Mouse (Mus musculus): ENCODE results near the gene Ntm. TPM values are rescaled to one million over a fixed set of nuclear protein-coding genes. Genes with fewer than 3 reads are reported as not detected.

Ntm gene
- polyA plus RNA-seq, 1 experiment: not detected

- no peaks in the 10 kb centered on the region for H3K27me3 ChIP-seq (ENCODE audit: control insufficient read depth, insufficient read depth, insufficient read length)
- TF ChIP-seq MYOD1 (IDR thresholded peaks at IDR 0.05; ENCODE audit: control insufficient read depth, insufficient read length, low read depth) (no peak), FOSL1 (IDR thresholded peaks at IDR 0.05; ENCODE audit: insufficient read depth, low read length, poor library complexity, severe bottlenecking) (no peak), MYOG (IDR thresholded peaks at IDR 0.05; ENCODE audit: control insufficient read depth, extremely low read depth, insufficient read length) (no peak), CEBPB (IDR thresholded peaks at IDR 0.05; ENCODE audit: low read depth) (no peak), USF1 (IDR thresholded peaks at IDR 0.05; ENCODE audit: low read depth) (no peak), CTCF (IDR thresholded peaks at IDR 0.05; ENCODE audit: control insufficient read depth, insufficient read depth, insufficient read length) (no peak), MAX (IDR thresholded peaks at IDR 0.05) (no peak)
Observed at GRCm38 (mm10) chr9:29731672-29732071, 231.3 kb downstream of the Ntm start.

DNA sequence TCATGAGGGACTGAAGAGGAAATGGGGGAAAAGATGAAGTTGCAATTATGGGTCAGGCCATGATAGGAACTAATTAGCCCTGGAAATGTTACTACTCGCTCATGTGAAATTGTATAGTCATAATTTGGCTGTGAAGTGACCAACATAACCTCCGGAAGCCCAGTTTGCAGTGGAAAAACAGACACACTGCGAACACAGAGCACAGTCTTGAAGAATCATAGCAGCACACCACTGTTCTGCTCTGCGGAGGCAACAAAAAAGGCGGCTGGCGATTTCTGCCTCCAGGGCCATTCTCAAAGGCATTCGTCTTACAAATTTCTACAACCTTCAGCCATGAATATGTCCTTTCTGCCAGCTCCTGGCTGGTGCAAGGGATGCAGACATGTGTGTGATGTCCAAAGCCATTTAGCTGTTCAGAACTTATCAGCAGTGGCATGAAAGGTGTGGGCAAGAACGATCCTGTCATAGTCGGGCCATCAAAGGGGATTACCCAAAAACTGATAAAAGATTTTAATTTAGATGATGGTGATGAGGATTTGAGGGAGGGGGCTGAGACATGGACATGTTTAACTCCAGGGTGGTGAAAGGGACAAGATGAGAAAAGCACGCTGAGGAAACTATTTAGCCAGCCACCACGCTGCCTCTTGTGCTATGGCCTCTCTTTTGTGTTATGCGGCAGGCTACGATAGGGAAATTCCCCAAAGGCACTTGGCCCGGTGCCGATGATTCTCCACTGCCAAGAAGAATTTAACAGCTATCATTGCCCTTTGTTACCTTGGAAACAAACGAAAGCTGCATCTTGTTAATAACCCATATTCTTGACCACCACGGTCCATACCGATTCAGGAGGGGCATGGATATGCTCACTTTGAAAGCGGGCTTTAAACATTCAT lies 235.2 kb downstream of the Ntm start:
- no peaks in the 10 kb centered on the region for H3K79me3 ChIP-seq (ENCODE audit: low read depth)
- TF ChIP-seq MYOD1 (IDR thresholded peaks at IDR 0.05; ENCODE audit: control insufficient read depth, insufficient read length, low read depth) (no peak), MYOG (IDR thresholded peaks at IDR 0.05; ENCODE audit: control insufficient read depth, extremely low read depth, insufficient read length) (no peak), USF1 (IDR thresholded peaks at IDR 0.05; ENCODE audit: low read depth) (no peak), CTCF (IDR thresholded peaks at IDR 0.05; ENCODE audit: control insufficient read depth, insufficient read depth, insufficient read length) (no peak), CEBPB (IDR thresholded peaks at IDR 0.05; ENCODE audit: low read depth) (no peak), MAX (IDR thresholded peaks at IDR 0.05) (no peak), FOSL1 (IDR thresholded peaks at IDR 0.05; ENCODE audit: insufficient read depth, low read length, poor library complexity, severe bottlenecking) (no peak)
- H3K36me3 ChIP-seq (ENCODE audit: control insufficient read depth, insufficient read depth): no peaks in the 10 kb centered on the region
- H3K27me3 ChIP-seq (ENCODE audit: control insufficient read depth, insufficient read depth, insufficient read length): no peaks in the 10 kb centered on the region
- no peaks in the 10 kb centered on the region for H3K79me2 ChIP-seq (ENCODE audit: control insufficient read depth, insufficient read depth)
- H3ac ChIP-seq (ENCODE audit: control insufficient read depth, insufficient read length, low read depth): no peak overlapping the region
- no peak overlapping the region for H3K4me3 ChIP-seq (ENCODE audit: insufficient read depth, poor library complexity, severe bottlenecking)

More at GRCm38 (mm10) chr9:29731672-29732071, 231.3 kb downstream of the Ntm start:
- no peaks in the 10 kb centered on the region for H3K79me3 ChIP-seq (ENCODE audit: low read depth)
- H3K4me3 ChIP-seq (ENCODE audit: insufficient read depth, poor library complexity, severe bottlenecking): no peak overlapping the region
- H3K36me3 ChIP-seq (ENCODE audit: control insufficient read depth, insufficient read depth): no peaks in the 10 kb centered on the region
- no peaks in the 10 kb centered on the region for H3K79me2 ChIP-seq (ENCODE audit: control insufficient read depth, insufficient read depth)
- H3ac ChIP-seq (ENCODE audit: control insufficient read depth, insufficient read length, low read depth): no peak overlapping the region

DNA sequence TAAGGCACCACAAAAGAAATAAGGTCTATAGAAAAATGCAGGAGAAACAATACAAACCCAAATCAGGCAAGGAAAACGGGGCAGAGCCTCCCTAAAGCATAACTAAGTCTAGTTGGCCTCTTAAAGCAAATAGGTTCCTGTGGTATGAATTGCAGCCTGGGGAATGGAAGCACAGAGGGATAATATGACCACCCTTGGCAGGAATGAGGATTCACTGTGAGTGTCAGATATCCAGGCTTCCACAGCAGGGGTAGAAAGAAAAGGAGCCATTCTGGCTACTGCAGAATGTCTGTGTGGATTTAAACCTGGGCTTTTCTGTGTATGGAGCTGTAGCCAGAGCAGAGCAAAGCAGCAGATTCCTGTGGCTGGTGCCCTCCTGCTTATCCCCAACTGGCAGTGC lies 241.5 kb downstream of the Ntm start:
- Histone ChIP-seq H3K4me3 (ENCODE audit: insufficient read depth, poor library complexity, severe bottlenecking) (no peak overlapping the region), H3ac (ENCODE audit: control insufficient read depth, insufficient read length, low read depth) (no peak overlapping the region), H3K79me3 (ENCODE audit: low read depth) (no peaks in the 10 kb centered on the region), H3K79me2 (ENCODE audit: control insufficient read depth, insufficient read depth) (no peaks in the 10 kb centered on the region), H3K27me3 (ENCODE audit: control insufficient read depth, insufficient read depth, insufficient read length) (no peaks in the 10 kb centered on the region), H3K36me3 (ENCODE audit: control insufficient read depth, insufficient read depth) (no peaks in the 10 kb centered on the region)
- no peak for TF ChIP-seq MYOG (IDR thresholded peaks at IDR 0.05; ENCODE audit: control insufficient read depth, extremely low read depth, insufficient read length)

DNA sequence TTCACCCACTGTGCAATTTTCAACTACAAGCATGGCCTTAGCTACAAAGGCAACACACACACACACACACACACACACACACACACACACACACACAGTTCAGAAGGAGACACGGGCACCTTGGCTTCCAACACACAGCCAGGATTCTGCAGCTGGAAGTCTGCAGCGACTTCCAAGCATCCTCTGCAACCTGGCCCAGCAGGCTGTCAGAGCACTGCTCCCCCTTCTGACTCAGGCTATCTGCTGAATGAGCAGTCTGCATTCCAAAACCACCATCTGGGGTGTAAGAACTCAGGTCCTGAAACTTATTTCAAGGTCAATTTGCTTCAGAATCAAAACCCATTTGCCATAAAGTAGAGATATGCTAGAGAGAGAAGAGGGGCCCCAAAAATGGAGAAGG lies 246.1 kb downstream of the Ntm start:
- TF ChIP-seq MYOG (IDR thresholded peaks at IDR 0.05; ENCODE audit: control insufficient read depth, extremely low read depth, insufficient read length): no peak
- no peak for TF ChIP-seq FOSL1 (IDR thresholded peaks at IDR 0.05; ENCODE audit: insufficient read depth, low read length, poor library complexity, severe bottlenecking)
- TF ChIP-seq CEBPB (IDR thresholded peaks at IDR 0.05; ENCODE audit: low read depth): no peak
- TF ChIP-seq USF1 (IDR thresholded peaks at IDR 0.05; ENCODE audit: low read depth): no peak
- TF ChIP-seq MYOD1 (IDR thresholded peaks at IDR 0.05; ENCODE audit: control insufficient read depth, insufficient read length, low read depth): no peak
- TF ChIP-seq MAX (IDR thresholded peaks at IDR 0.05): no peak

DNA sequence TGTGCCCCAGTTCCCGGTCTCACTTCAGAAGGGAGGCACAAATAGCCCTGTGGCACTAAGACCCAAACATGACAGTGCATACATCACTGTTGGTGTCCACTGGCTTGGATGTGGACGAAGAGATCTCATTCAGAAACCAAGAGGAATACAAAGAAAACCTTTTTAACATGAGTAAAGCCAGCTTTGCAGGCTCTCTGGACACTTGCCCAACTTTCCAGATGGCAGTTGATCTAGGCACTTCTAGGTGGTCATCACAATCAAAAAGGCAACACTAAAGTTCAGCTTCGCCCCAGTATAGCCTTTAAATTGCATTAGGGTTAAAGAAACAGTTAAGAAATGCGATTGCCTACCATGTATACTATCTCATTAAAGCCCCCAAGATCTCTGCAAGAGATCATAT lies 264.7 kb downstream of the Ntm start:
- TF ChIP-seq MAX (IDR thresholded peaks at IDR 0.05) (no peak), CTCF (IDR thresholded peaks at IDR 0.05; ENCODE audit: control insufficient read depth, insufficient read depth, insufficient read length) (no peak), USF1 (IDR thresholded peaks at IDR 0.05; ENCODE audit: low read depth) (no peak), CEBPB (IDR thresholded peaks at IDR 0.05; ENCODE audit: low read depth) (no peak), MYOG (IDR thresholded peaks at IDR 0.05; ENCODE audit: control insufficient read depth, extremely low read depth, insufficient read length) (no peak), FOSL1 (IDR thresholded peaks at IDR 0.05; ENCODE audit: insufficient read depth, low read length, poor library complexity, severe bottlenecking) (no peak), MYOD1 (IDR thresholded peaks at IDR 0.05; ENCODE audit: control insufficient read depth, insufficient read length, low read depth) (no peak)
- H3K79me3 ChIP-seq (ENCODE audit: low read depth): no peaks in the 10 kb centered on the region
- no peaks in the 10 kb centered on the region for H3K36me3 ChIP-seq (ENCODE audit: control insufficient read depth, insufficient read depth)
- no peaks in the 10 kb centered on the region for H3K79me2 ChIP-seq (ENCODE audit: control insufficient read depth, insufficient read depth)
- no peak overlapping the region for H3ac ChIP-seq (ENCODE audit: control insufficient read depth, insufficient read length, low read depth)
- H3K27me3 ChIP-seq (ENCODE audit: control insufficient read depth, insufficient read depth, insufficient read length): no peaks in the 10 kb centered on the region
- H3K4me3 ChIP-seq (ENCODE audit: insufficient read depth, poor library complexity, severe bottlenecking): no peak overlapping the region

More for the DNA sequence above, 246.1 kb downstream of the Ntm start:
- Histone ChIP-seq H3K27me3 (ENCODE audit: control insufficient read depth, insufficient read depth, insufficient read length) (no peaks in the 10 kb centered on the region), H3K79me3 (ENCODE audit: low read depth) (no peaks in the 10 kb centered on the region), H3K36me3 (ENCODE audit: control insufficient read depth, insufficient read depth) (no peaks in the 10 kb centered on the region), H3K79me2 (ENCODE audit: control insufficient read depth, insufficient read depth) (no peaks in the 10 kb centered on the region), H3K4me3 (ENCODE audit: insufficient read depth, poor library complexity, severe bottlenecking) (no peak overlapping the region), H3ac (ENCODE audit: control insufficient read depth, insufficient read length, low read depth) (no peak overlapping the region)

DNA sequence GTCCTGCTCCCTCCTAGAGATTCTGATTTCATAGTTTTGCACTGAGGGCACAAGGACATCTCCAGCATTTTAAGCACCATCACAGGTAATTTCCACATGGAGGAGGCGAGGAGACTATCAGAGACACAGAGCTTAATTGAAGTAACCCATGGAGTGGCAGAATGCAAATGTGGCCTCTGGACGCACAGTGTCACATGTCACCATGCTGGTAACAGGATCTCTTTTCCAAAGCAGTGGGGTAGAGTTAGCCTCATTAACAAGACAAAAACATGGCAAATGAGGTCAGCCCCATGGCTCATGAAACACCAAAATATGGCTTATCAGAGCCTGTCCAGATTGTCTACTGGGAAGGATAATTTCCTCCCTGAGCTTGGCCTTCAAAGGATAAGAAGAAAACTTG lies 268.8 kb downstream of the Ntm start:
- Histone ChIP-seq H3K27me3 (ENCODE audit: control insufficient read depth, insufficient read depth, insufficient read length) (no peaks in the 10 kb centered on the region), H3K36me3 (ENCODE audit: control insufficient read depth, insufficient read depth) (no peaks in the 10 kb centered on the region), H3K79me2 (ENCODE audit: control insufficient read depth, insufficient read depth) (no peaks in the 10 kb centered on the region), H3ac (ENCODE audit: control insufficient read depth, insufficient read length, low read depth) (no peak overlapping the region), H3K79me3 (ENCODE audit: low read depth) (no peaks in the 10 kb centered on the region), H3K4me3 (ENCODE audit: insufficient read depth, poor library complexity, severe bottlenecking) (no peak overlapping the region)
- TF ChIP-seq MYOG (IDR thresholded peaks at IDR 0.05; ENCODE audit: control insufficient read depth, extremely low read depth, insufficient read length): no peak

Data from C2C12 (cell line).